Mouse (Mus musculus) lung, adult 2 months (tissue): ENCODE results near the gene Sec14l5.

ENCODE experiments used
- CTCF ChIP-seq: fragments of 200-500 bp; IDR thresholded peaks from 2 replicates; pipeline ENCODE4 v1.5.1; 2011; ENCODE audit warnings: mild to moderate bottlenecking, low read length, control low read depth; ENCODE audit not compliant: insufficient read depth
- POLR2A ChIP-seq: fragments of 200-500 bp; IDR thresholded peaks from 2 replicates; pipeline ENCODE4 v1.6.1; 2011; ENCODE audit warnings: low read depth, mild to moderate bottlenecking, control low read depth, low read length, borderline replicate concordance; ENCODE audit errors: extremely low read depth

GRCm38 (mm10) chr16:5212150-5212549 is 65.2 kb downstream of the Sec14l5 start:
- TF ChIP-seq CTCF: no peak
- TF ChIP-seq POLR2A: no peak
